Mouse (Mus musculus) intestine, embryonic 16.5 days (tissue): ENCODE measurements around the gene Tdrd7. TPM values are rescaled to one million over a fixed set of nuclear protein-coding genes. Genes with fewer than 3 reads are reported as not detected.

Source experiments
- ATAC-seq: fragments of 200-750 bp; cut with Nextera tagmentation; 2 replicates; pipeline ENCODE4 v1.8.0; 2017; ENCODE audit warnings: moderate TSS enrichment, moderate library complexity
- H3K27ac ChIP-seq: fragments of 300-500 bp; sonication (generic); 2 replicates; pipeline ENCODE4 v1.5.1; 2014; ENCODE audit warnings: mild to moderate bottlenecking, low read length
- H3K27me3 ChIP-seq: fragments of 300-500 bp; sonication (generic); replicated peaks from 2 replicates; pipeline ENCODE4 v1.6.1; 2014; ENCODE audit warnings: low read length, control low read depth, mixed read lengths; ENCODE audit not compliant: control insufficient read depth, insufficient read depth
- H3K36me3 ChIP-seq: fragments of 300-500 bp; sonication (generic); 2 replicates; pipeline ENCODE4 v1.6.1; 2014; ENCODE audit warnings: low read length, control low read depth; ENCODE audit not compliant: control insufficient read depth, insufficient read depth
- H3K4me1 ChIP-seq: fragments of 300-500 bp; sonication (generic); 2 replicates; pipeline ENCODE4 v1.6.1; 2014; ENCODE audit warnings: low read length, control low read depth, mixed read lengths; ENCODE audit not compliant: control insufficient read depth, insufficient read depth
- H3K4me2 ChIP-seq: fragments of 300-500 bp; sonication (generic); 2 replicates; pipeline ENCODE4 v1.6.1; 2014; ENCODE audit warnings: low read depth, low read length, control low read depth
- H3K4me3 ChIP-seq: fragments of 300-500 bp; sonication (generic); 2 replicates; pipeline ENCODE4 v1.5.1; 2014; ENCODE audit warnings: mild to moderate bottlenecking, low read length
- H3K9ac ChIP-seq: fragments of 300-500 bp; sonication (generic); 2 replicates; pipeline ENCODE4 v1.6.1; 2014; ENCODE audit warnings: low read depth, low read length
- H3K9me3 ChIP-seq: fragments of 300-500 bp; sonication (generic); 2 replicates; pipeline ENCODE4 v1.6.1; 2016; ENCODE audit warnings: low read length, control low read depth; ENCODE audit not compliant: control insufficient read depth
- WGBS: fragments of 180-500 bp; shearing (Covaris S2); extraction: QIAGEN DNeasy Blood & Tissue Kit; methylation state at CpG from one replicate; pipeline ENCODE4 v1.1.7; 2014; 5-methylcytosine and 5-hydroxymethylcytosine counted together
- polyA plus RNA-seq: library from polyadenylated mRNA; unstranded; fragments of >200 nt; fragmentation: Nextera tagmentation; extraction: Ambion mirVana; gene quantifications from 2 replicates; pipeline ENCODE4 v1.2.1, GENCODE M21; 2015

Tdrd7 gene
- polyA plus RNA-seq, 1 experiment from 2014 or later, result 31.5 TPM

GRCm38 (mm10) chr4:45971806-45972447 is 6.8 kb downstream of the Tdrd7 start:
- no peaks in the 10 kb centered on the region for H3K27me3 ChIP-seq
- H3K9me3 ChIP-seq, result no peaks in the 10 kb centered on the region
- peak; percentile 95 for ATAC-seq

DNA sequence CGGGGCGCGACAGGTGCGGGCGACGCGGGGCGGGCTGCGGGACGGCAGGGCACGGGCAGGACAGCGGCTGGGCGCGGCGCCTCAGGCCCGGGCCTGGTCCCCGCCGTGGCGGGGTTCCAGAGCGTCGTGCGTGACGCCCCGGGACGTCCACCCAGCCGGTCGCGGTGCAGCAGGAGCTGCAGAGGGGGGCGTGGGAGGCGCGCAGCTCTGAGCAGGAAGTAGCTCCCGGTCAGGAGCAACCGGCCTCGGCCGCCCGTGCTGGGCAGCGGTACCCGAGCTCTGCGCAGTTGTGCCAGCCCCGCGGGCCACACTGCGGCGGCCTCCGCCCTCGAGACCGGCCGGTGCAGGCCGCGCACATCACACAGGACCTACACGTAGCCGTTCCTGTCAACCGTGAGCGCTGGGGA is 7.3 kb downstream of the Tdrd7 start:
- WGBS, result 0% methylated on average over 37 of the region's 53 CpGs

More at GRCm38 (mm10) chr4:45971806-45972447, 6.8 kb downstream of the Tdrd7 start:
- H3K36me3 ChIP-seq, result no peaks in the 10 kb centered on the region
- peaks cover 24% of the 10 kb centered on the region for H3K4me1 ChIP-seq
- H3K4me2 ChIP-seq, result peak overlapping the region; percentile 86
- 2% methylated on average over 49 of the region's 51 CpGs for WGBS
- H3K9ac ChIP-seq, result peak overlapping the region; percentile 83
- peak overlapping the region; percentile 75 for H3K27ac ChIP-seq
- H3K4me3 ChIP-seq, result peak overlapping the region; percentile 81

DNA sequence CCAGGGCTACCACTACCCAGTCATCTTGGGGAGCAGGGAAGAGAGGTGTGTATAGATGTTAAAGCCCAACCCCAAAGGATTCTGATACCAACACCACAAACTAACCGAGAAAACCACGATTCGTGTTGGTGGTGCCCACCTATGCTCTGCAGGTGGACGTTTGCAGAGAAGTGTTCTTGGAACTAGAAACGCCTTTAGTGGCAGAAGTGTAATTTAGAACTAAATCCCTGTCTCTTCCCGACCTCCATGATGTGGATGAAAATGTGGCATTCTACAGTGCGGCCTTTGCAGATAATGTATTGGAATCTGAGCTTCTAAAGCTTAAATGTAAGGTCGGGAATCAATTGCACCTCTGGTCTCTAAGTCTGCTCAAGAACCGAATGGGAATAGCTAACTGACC is 7.8 kb downstream of the Tdrd7 start:
- H3K4me1 ChIP-seq, result peaks cover 19% of the 10 kb centered on the region
- no peaks in the 10 kb centered on the region for H3K27me3 ChIP-seq
- H3K36me3 ChIP-seq, result no peaks in the 10 kb centered on the region
- H3K9ac ChIP-seq, result peak overlapping the region; percentile 83
- H3K27ac ChIP-seq, result 0 out of 2 replicates have a peak overlapping the region, but pooled peaks have one; percentile 75
- no peak for ATAC-seq
- H3K4me3 ChIP-seq, result peak overlapping the region; percentile 81
- WGBS, result 33% methylated on average over 9 of the region's 9 CpGs
- peak overlapping the region; percentile 86 for H3K4me2 ChIP-seq
- no peaks in the 10 kb centered on the region for H3K9me3 ChIP-seq

More for the DNA sequence above, 7.3 kb downstream of the Tdrd7 start:
- Histone ChIP-seq H3K9ac (peak overlapping the region; percentile 83), H3K36me3 (no peaks in the 10 kb centered on the region), H3K4me2 (peak overlapping the region; percentile 86), H3K27ac (peak overlapping the region; percentile 75), H3K27me3 (no peaks in the 10 kb centered on the region), H3K4me1 (peaks cover 21% of the 10 kb centered on the region), H3K9me3 (no peaks in the 10 kb centered on the region), H3K4me3 (peak overlapping the region; percentile 81)
- ATAC-seq, result peak; percentile 76

DNA sequence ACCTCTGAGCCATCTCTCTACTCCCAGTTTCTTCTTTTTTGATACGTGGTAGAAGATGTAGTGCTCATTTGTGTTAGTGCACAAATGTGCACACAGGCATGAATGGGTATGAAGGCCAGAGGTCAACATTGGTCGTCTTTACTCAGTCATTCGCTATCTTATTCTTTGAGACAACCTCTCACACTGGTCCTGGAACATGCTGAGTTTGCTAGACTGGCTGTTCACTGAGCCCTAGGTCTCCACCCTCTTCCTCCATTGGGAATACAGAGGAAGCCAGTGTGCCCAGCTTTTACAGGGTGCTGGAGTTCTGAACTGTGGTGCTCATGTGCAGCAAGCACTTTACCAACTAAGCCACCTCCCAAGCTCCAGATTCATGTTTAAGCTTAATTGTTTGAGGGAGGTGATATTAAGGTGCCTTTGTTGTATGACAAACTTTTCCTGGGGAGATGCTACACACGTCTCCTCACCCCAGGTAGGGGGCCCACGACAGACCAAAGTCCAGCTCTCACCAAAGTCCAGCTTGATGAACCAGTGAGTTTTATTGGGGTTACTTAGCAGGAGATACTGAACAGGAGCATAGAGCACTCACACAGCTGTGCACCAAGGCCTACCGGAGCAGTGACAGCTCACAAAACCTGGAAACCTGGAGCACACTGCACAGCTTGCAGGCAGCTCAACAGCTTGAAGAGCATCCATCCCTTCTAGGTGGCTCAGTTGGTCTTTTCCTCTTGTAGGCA is 12.0 kb downstream of the Tdrd7 start:
- Histone ChIP-seq H3K4me2 (no peak overlapping the region), H3K36me3 (no peaks in the 10 kb centered on the region), H3K4me1 (peaks cover 10% of the 10 kb centered on the region), H3K4me3 (no peak overlapping the region), H3K27ac (peak overlapping the region; percentile 75), H3K9ac (no peak overlapping the region), H3K27me3 (no peaks in the 10 kb centered on the region), H3K9me3 (no peaks in the 10 kb centered on the region)
- 57% methylated on average over 6 of the region's 6 CpGs for whole genome bisulfite sequencing
- ATAC-seq, result peak; percentile 89

GRCm38 (mm10) chr4:45979916-45980315 is 14.8 kb downstream of the Tdrd7 start:
- no peak overlapping the region for H3K4me2 ChIP-seq

DNA sequence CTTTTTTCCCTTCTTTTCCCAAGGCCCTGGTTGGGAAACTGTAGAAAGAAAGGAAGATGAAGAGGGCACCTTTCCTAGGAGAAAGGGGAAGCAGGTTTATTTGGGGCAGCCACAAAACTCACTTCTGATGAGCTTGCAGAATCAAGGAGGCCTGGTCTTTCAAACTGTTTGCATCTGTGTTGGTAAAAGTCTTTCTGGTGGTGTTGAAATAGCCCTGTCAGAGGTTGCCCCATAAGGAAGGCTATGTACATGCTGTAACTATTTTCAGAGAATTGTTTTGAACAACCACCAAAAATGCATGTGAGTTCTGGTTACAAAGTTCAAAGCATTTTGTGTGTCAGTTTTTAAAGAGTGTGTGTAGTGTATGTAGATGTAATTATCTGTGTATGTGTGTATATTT is 15.9 kb downstream of the Tdrd7 start:
- ATAC-seq, result no peak
- Histone ChIP-seq H3K9ac (no peak overlapping the region), H3K4me2 (no peak overlapping the region), H3K4me1 (peaks cover 3% of the 10 kb centered on the region; the same call in 1 of the 2 replicates), H3K4me3 (no peak overlapping the region), H3K36me3 (no peaks in the 10 kb centered on the region), H3K27ac (no peak overlapping the region), H3K27me3 (no peaks in the 10 kb centered on the region), H3K9me3 (no peaks in the 10 kb centered on the region)

More at GRCm38 (mm10) chr4:45979916-45980315, 14.8 kb downstream of the Tdrd7 start:
- Histone ChIP-seq H3K4me1 (peaks cover 3% of the 10 kb centered on the region; the same call in 1 of the 2 replicates), H3K4me3 (no peak overlapping the region), H3K9me3 (no peaks in the 10 kb centered on the region), H3K27ac (no peak overlapping the region), H3K36me3 (no peaks in the 10 kb centered on the region), H3K9ac (no peak overlapping the region), H3K27me3 (no peaks in the 10 kb centered on the region)
- peak; percentile 60 for ATAC-seq
- 26% methylated on average over 2 of the region's 2 CpGs for WGBS

DNA sequence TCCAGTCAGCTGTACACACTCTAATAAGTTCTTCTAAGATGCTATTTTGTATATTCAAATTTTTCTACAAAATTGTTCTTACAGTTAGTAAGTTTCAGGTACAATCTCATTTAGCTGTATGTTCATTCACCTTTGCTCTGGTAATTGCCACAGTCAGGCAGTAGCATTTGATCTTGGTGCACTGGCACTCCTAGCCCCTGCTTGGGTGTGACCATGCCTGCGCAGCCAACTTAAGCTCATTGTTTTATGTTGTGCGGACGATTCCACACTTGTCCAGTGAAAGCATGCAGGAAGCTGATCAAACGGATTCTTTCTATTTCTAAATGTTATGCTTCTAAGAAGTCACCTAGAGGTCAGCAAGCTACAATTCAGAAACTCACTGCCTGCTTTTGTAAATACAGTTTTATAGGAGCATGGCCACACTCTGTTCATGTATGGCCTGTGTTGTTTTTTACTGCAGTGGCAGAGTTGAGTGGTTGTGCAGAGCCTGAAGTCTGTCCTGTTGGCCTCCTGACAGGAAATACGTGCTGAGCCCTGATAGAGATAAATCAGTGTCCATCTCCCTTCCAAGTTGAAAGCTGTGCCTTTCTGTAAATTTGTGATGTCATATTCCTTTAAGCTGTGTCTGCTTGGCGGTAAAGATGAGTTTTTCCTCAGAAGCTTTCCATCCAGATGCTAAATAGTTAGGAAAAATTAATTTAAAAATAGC is 25.4 kb downstream of the Tdrd7 start:
- Histone ChIP-seq H3K4me3 (no peak overlapping the region), H3K27me3 (no peaks in the 10 kb centered on the region), H3K4me1 (peaks cover 6% of the 10 kb centered on the region), H3K9ac (no peak overlapping the region), H3K36me3 (0 out of 2 replicates have a peak, but pooled peaks cover 2% of the 10 kb centered on the region), H3K4me2 (no peak overlapping the region), H3K27ac (peak overlapping the region; percentile 33; the same call in 1 of the 2 replicates), H3K9me3 (no peaks in the 10 kb centered on the region)
- peak; percentile 80 for ATAC-seq
- WGBS, result 29% methylated on average over 6 of the region's 6 CpGs

- Histone ChIP-seq H3K9me3 (no peaks in the 10 kb centered on the region), H3K36me3 (no peaks in the 10 kb centered on the region), H3K27ac (no peak overlapping the region), H3K4me1 (no peaks in the 10 kb centered on the region), H3K27me3 (no peaks in the 10 kb centered on the region), H3K4me3 (no peak overlapping the region), H3K4me2 (no peak overlapping the region), H3K9ac (no peak overlapping the region)
- no peak for ATAC-seq
- 80% methylated on average over 4 of the region's 4 CpGs for WGBS
Observed at GRCm38 (mm10) chr4:45998536-45998935, 33.4 kb downstream of the Tdrd7 start.

DNA sequence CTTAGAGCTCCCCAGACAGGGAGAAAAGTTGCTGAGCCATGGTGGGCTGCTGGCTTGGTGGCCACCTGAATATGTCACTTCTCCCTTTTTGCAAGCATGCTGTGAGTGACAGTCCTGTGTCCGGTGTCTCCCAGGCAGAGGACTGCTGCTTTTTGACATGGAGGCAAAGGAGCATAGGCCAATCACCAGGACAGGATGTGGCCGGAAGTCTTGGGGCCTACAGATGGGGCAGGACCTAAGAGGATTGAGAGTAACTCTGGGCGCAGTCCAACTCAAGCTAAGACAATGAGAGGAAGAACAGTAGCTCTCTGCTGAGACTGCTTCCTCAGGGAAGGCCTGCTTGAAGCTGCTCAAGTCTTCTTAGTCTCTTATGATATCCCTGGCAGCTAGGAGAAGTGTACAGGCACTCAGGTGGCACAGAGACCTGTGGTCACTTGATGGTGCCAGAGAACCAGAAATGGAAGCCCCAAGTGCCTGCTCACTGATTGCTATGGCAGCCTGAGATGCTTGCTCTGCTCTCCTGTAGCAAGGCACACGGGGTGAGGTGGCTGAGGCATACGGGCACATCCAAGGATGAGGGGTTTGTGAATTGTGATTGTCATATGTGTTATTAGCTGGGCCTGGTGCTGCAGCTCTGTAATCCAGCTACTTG is 43.1 kb downstream of the Tdrd7 start:
- 84% methylated on average over 5 of the region's 5 CpGs for WGBS
- Histone ChIP-seq H3K9me3 (no peaks in the 10 kb centered on the region), H3K27ac (no peak overlapping the region), H3K4me1 (no peaks in the 10 kb centered on the region), H3K36me3 (0 out of 2 replicates have a peak, but pooled peaks cover 2% of the 10 kb centered on the region), H3K4me2 (no peak overlapping the region), H3K4me3 (no peak overlapping the region), H3K9ac (no peak overlapping the region), H3K27me3 (no peaks in the 10 kb centered on the region)
- ATAC-seq, result no peak
